Mouse (Mus musculus) B cell, adult 2 months (primary cell): ENCODE data around the gene Vmn1r226.

Experiments used
- DNase-seq, 2 experiments: peaks; one replicate each; pipeline ENCODE4 v3.0.0; 2022

Gene Vmn1r226

DNA sequence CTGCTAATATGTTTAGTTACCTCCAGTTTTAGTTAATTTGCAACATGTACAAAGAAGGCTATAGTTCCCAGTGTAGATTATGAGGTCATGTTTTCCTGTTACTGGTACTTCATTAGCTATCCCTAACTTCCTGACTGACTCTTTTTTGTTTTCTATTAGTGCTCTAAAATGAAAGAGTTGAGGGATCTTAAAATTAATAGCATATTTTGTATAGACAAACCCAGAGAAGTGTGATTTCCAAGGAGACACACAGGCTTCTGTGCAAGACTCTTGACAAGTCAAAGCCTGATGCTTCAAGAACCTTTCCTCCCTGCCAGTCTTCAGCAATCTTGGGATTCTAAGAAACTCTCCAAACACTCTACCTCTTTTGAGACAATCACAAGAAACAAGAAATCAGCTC is at the start of gene Vmn1r226:
Vmn1r226 (plus strand) TSS at position 301 of the 400 bp plus-strand sequence.
- DNase-seq: no peak

GRCm38 (mm10) chr17:20729543-20729942 is 46.9 kb downstream of the Vmn1r226 start, which contains the start of gene Vmn1r227:
Gene Vmn1r227, plus strand, starts transcription at chr17:20729843.
- DNase-seq: no peak
